Mouse (Mus musculus) 3T3-L1 (cell line): ENCODE measurements at regions not wholly inside any gene's neighbourhood (a gene's known extent, or its start where the extent isn't known, plus 50 kb on each side); places are given as distances from the start of the nearest gene placed in this dataset.

Experiments
- DNase-seq: peaks from one replicate; pipeline ENCODE4 v3.0.0-alpha.2; 2015; ENCODE audit warnings: low read depth, low spot score

GRCm38 (mm10) chr11:24340677-24341076 lies 262.8 kb downstream of the Bcl11a start:
- DNase-seq: peak; percentile 10

GRCm38 (mm10) chr11:24341650-24342049 lies 263.8 kb downstream of the Bcl11a start:
- DNase-seq: no peak

- DNase-seq: no peak
Measured at GRCm38 (mm10) chr11:24342176-24342575, 264.3 kb downstream of the Bcl11a start.

- DNase-seq: no peak
Measured at GRCm38 (mm10) chr11:24342732-24343131, 264.9 kb downstream of the Bcl11a start.

GRCm38 (mm10) chr11:24347225-24347624 lies 269.4 kb downstream of the Bcl11a start:
- no peak for DNase-seq

- DNase-seq: no peak
Measured at GRCm38 (mm10) chr11:24348741-24349140, 270.9 kb downstream of the Bcl11a start.

GRCm38 (mm10) chr11:24349967-24350643 lies 272.2 kb downstream of the Bcl11a start:
- DNase-seq: no peak

GRCm38 (mm10) chr11:24350839-24351238 lies 273.0 kb downstream of the Bcl11a start:
- no peak for DNase-seq

- DNase-seq: no peak
Measured at GRCm38 (mm10) chr11:24352071-24352470, 274.2 kb downstream of the Bcl11a start.

GRCm38 (mm10) chr11:24353056-24353455 lies 275.2 kb downstream of the Bcl11a start:
- no peak for DNase-seq

- no peak for DNase-seq
Measured at GRCm38 (mm10) chr11:24357388-24357787, 279.5 kb downstream of the Bcl11a start.

GRCm38 (mm10) chr11:24359086-24359485 lies 281.2 kb downstream of the Bcl11a start:
- no peak for DNase-seq

GRCm38 (mm10) chr11:24361998-24362687 lies 284.3 kb downstream of the Bcl11a start:
- DNase-seq: no peak

GRCm38 (mm10) chr11:24362688-24363035 lies 284.8 kb downstream of the Bcl11a start:
- no peak for DNase-seq

- DNase-seq: no peak
Measured at GRCm38 (mm10) chr11:24363418-24364364, 285.8 kb downstream of the Bcl11a start.

GRCm38 (mm10) chr11:24370198-24370860 lies 292.5 kb downstream of the Bcl11a start:
- no peak for DNase-seq

GRCm38 (mm10) chr11:24370861-24371686 lies 293.2 kb downstream of the Bcl11a start:
- DNase-seq: no peak

- no peak for DNase-seq
Measured at GRCm38 (mm10) chr11:24371687-24371950, 293.8 kb downstream of the Bcl11a start.

- peak; percentile 40 for DNase-seq
Measured at GRCm38 (mm10) chr11:24371963-24372362, 294.1 kb downstream of the Bcl11a start.

GRCm38 (mm10) chr11:24372616-24373015 lies 294.8 kb downstream of the Bcl11a start:
- DNase-seq: peak; percentile 9

GRCm38 (mm10) chr11:24373301-24373700 lies 295.4 kb downstream of the Bcl11a start:
- DNase-seq: peak; percentile 57
